Mouse (Mus musculus) adrenal gland (tissue): ENCODE measurements around the gene Katna1.

Source experiments
- intact Hi-C: fragments of 180-260 bp; cut with DNase I; formaldehyde crosslinking; loops from one replicate; pipeline ENCODE4 v1.15.1; 2025

The Katna1 gene

DNA sequence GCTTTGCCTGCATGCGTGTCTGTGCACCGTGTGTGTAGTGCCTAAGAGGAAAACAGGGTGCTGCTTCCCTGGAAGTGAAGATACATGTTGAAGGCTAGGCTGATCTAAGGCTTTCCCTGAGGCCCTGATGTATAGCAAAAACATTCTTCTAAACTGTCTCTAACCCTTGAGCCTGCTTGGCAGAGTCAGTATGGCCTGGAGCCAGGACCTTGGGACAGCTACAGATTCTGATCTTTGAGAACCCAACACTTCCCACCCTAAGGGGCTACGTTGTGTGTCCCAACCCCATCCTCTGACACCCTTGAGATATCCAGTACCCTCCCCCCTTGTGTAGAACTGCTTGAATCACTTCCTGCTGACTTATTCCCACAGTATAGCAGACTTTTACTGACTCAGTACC is 52.6 kb downstream of the Katna1 start:
- intact Hi-C loops: loop anchor here (5.0 kb wide), 1 partner anchor 96 kb away; the partner anchor contains the start of genes Lats1 and Pcmt1

GRCm38 (mm10) chr10:7779751-7780237 is 54.0 kb downstream of the Katna1 start:
- intact Hi-C loops: loop anchor here (5.0 kb wide), 1 partner anchor 97 kb away; the partner anchor contains the start of genes Lats1 and Pcmt1

- intact Hi-C loops: no loop called here
Observed at GRCm38 (mm10) chr10:7780238-7781176, 54.7 kb downstream of the Katna1 start.

- intact Hi-C loops: no loop called here
Observed at GRCm38 (mm10) chr10:7781214-7781613, 55.4 kb downstream of the Katna1 start.

GRCm38 (mm10) chr10:7787319-7787718 is 61.5 kb downstream of the Katna1 start:
- intact Hi-C loops: no loop called here

GRCm38 (mm10) chr10:7792254-7792750 is 66.5 kb downstream of the Katna1 start:
- intact Hi-C loops: no loop called here

- intact Hi-C loops: no loop called here
Observed at GRCm38 (mm10) chr10:7792751-7793385, 67.1 kb downstream of the Katna1 start, which contains the start of the genes Ginm1 and Ppil4. TSS of gene Ginm1 (minus strand) at chr10:7792824. TSS of gene Ppil4 (plus strand) at chr10:7792891.

DNA sequence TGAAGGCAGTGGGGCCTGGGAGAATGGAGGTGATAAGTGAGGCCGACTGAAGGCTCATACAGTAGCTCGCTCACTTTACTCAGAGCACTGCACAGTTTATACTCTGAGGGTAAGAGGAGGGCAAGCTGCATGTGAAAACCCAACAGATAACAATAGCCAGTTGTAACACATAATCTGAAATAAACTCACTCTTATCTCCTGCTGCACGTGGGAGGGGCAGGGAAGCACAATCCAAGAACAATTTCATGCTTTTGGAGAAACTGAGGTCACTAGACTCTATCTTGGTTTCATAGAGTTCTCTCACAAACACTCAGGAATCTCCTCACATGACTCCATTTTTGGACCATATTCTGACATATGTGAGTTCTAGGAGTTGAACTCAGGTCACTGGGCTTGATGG is 75.5 kb downstream of the Katna1 start:
- intact Hi-C loops: no loop called here

GRCm38 (mm10) chr10:7802519-7803140 is 76.8 kb downstream of the Katna1 start:
- intact Hi-C loops: no loop called here

DNA sequence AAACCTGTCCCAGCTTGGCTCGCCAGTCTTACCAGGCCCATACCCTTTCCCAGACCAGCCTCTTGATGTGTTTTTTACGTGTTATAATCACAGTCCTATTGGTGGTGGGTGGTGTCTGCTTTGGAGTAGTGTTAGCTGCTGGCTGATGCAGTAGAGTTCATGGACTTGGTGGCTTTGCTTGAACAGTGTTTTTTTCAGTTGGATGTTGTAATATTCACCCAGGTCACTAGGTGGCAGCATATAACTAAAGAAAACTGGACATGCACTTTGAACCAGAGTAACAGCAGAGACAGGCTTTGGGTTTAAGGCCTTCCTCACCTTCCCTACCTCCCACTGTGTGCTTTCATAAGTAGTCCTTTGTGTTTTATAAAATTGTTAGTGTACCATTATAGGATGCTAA is 84.1 kb downstream of the Katna1 start:
- intact Hi-C loops: loop anchor here (5.0 kb wide), 2 partner anchors 387 to 432 kb away; no protein-coding TSS in a partner anchor
